Mouse (Mus musculus): ENCODE data around the gene S100a10. TPM values are rescaled to one million over a fixed set of nuclear protein-coding genes. Genes with fewer than 3 reads are reported as not detected.

The S100a10 gene
- polyA plus RNA-seq, 1 experiment from 2014 or later: 194 TPM

GRCm38 (mm10) chr3:93566892-93567291 is 12.0 kb downstream of the S100a10 start:
- no peaks in the 10 kb centered on the region for H3K9me3 ChIP-seq (ENCODE audit: control insufficient read depth, low read length)
- H3K9ac ChIP-seq (ENCODE audit: low read depth, low read length): no peak overlapping the region
- 90% methylated on average over 3 of the region's 3 CpGs for WGBS
- DNase-seq (ENCODE audit: low spot score) (no peak), ATAC-seq (ENCODE audit: low FRiP score) (no peak)
- no peaks in the 10 kb centered on the region for H3K27me3 ChIP-seq (ENCODE audit: control insufficient read depth, insufficient read depth, low read length)
- no peak overlapping the region for H3K4me2 ChIP-seq (replicated peaks; ENCODE audit: low read depth, low read length)
- H3K36me3 ChIP-seq (ENCODE audit: control insufficient read depth, insufficient read depth, low read length): no peaks in the 10 kb centered on the region
- no peak overlapping the region for H3K4me3 ChIP-seq (ENCODE audit: low read depth, low read length)
- H3K27ac ChIP-seq (ENCODE audit: low read depth, low read length): no peak overlapping the region
- no peaks in the 10 kb centered on the region for H3K4me1 ChIP-seq (replicated peaks; ENCODE audit: control insufficient read depth, insufficient read depth, low read length)

GRCm38 (mm10) chr3:93567721-93568120 is 12.8 kb downstream of the S100a10 start:
- H3K4me1 ChIP-seq (replicated peaks; ENCODE audit: control insufficient read depth, insufficient read depth, low read length): no peaks in the 10 kb centered on the region

GRCm38 (mm10) chr3:93568428-93569040 is 13.7 kb downstream of the S100a10 start:
- no peak for ATAC-seq (ENCODE audit: low FRiP score)
- Histone ChIP-seq H3K9ac (ENCODE audit: low read depth, low read length) (no peak overlapping the region), H3K27me3 (ENCODE audit: control insufficient read depth, insufficient read depth, low read length) (no peaks in the 10 kb centered on the region), H3K4me3 (ENCODE audit: low read depth, low read length) (no peak overlapping the region), H3K4me2 (replicated peaks; ENCODE audit: low read depth, low read length) (no peak overlapping the region), H3K4me1 (replicated peaks; ENCODE audit: control insufficient read depth, insufficient read depth, low read length) (no peaks in the 10 kb centered on the region), H3K9me3 (ENCODE audit: control insufficient read depth, low read length) (no peaks in the 10 kb centered on the region), H3K36me3 (ENCODE audit: control insufficient read depth, insufficient read depth, low read length) (no peaks in the 10 kb centered on the region), H3K27ac (ENCODE audit: low read depth, low read length) (no peak overlapping the region)
- 78% methylated on average over 6 of the region's 7 CpGs for WGBS
- no peak for DNase-seq (ENCODE audit: low spot score)

More at GRCm38 (mm10) chr3:93567721-93568120, 12.8 kb downstream of the S100a10 start:
- Histone ChIP-seq H3K4me2 (replicated peaks; ENCODE audit: low read depth, low read length) (no peak overlapping the region), H3K9me3 (ENCODE audit: control insufficient read depth, low read length) (no peaks in the 10 kb centered on the region), H3K27me3 (ENCODE audit: control insufficient read depth, insufficient read depth, low read length) (no peaks in the 10 kb centered on the region), H3K4me3 (ENCODE audit: low read depth, low read length) (no peak overlapping the region), H3K27ac (ENCODE audit: low read depth, low read length) (no peak overlapping the region), H3K36me3 (ENCODE audit: control insufficient read depth, insufficient read depth, low read length) (no peaks in the 10 kb centered on the region), H3K9ac (ENCODE audit: low read depth, low read length) (no peak overlapping the region)
- ATAC-seq (ENCODE audit: low FRiP score): no peak
- no peak for DNase-seq (ENCODE audit: low spot score)
- 91% methylated on average over 6 of the region's 6 CpGs for WGBS

DNA sequence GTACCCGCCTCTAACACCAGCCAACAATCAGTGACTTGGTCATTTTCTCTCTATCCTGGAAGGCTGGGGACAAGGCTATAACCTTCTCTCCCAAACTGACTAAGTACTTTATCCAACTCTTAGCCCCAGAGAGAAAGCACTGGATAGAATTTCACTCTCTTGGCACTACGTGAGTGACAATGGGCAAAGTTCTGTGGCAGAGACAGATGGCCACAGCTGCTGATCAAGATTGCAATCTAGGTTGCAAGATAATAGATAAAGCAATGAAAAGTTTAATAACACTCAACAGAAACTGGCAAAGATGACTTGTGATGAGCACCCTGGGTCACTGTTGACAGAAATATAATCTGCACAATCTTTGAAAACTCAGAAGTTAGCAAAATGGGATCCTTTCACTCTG is 14.2 kb downstream of the S100a10 start:
- no peaks in the 10 kb centered on the region for H3K27me3 ChIP-seq (ENCODE audit: control insufficient read depth, insufficient read depth, low read length)
- H3K9me3 ChIP-seq (ENCODE audit: control insufficient read depth, low read length): no peaks in the 10 kb centered on the region
- DNase-seq (ENCODE audit: low spot score) (no peak), ATAC-seq (ENCODE audit: low FRiP score) (no peak)
- no peak overlapping the region for H3K9ac ChIP-seq (ENCODE audit: low read depth, low read length)
- H3K4me1 ChIP-seq (replicated peaks; ENCODE audit: control insufficient read depth, insufficient read depth, low read length): no peaks in the 10 kb centered on the region
- H3K36me3 ChIP-seq (ENCODE audit: control insufficient read depth, insufficient read depth, low read length): no peaks in the 10 kb centered on the region
- no peak overlapping the region for H3K4me3 ChIP-seq (ENCODE audit: low read depth, low read length)
- 71% methylated on average over 2 of the region's 2 CpGs for whole genome bisulfite sequencing
- H3K27ac ChIP-seq (ENCODE audit: low read depth, low read length): no peak overlapping the region
- H3K4me2 ChIP-seq (replicated peaks; ENCODE audit: low read depth, low read length): no peak overlapping the region

- 72% methylated on average over 5 of the region's 5 CpGs for WGBS
- Histone ChIP-seq H3K4me2 (replicated peaks; ENCODE audit: low read depth, low read length) (no peak overlapping the region), H3K36me3 (ENCODE audit: control insufficient read depth, insufficient read depth, low read length) (no peaks in the 10 kb centered on the region), H3K4me1 (replicated peaks; ENCODE audit: control insufficient read depth, insufficient read depth, low read length) (no peaks in the 10 kb centered on the region), H3K9ac (ENCODE audit: low read depth, low read length) (no peak overlapping the region), H3K27me3 (ENCODE audit: control insufficient read depth, insufficient read depth, low read length) (no peaks in the 10 kb centered on the region), H3K9me3 (ENCODE audit: control insufficient read depth, low read length) (no peaks in the 10 kb centered on the region), H3K4me3 (ENCODE audit: low read depth, low read length) (no peak overlapping the region), H3K27ac (ENCODE audit: low read depth, low read length) (no peak overlapping the region)
- no peak for DNase-seq (ENCODE audit: low spot score)
- no peak for ATAC-seq (ENCODE audit: low FRiP score)
Measured at GRCm38 (mm10) chr3:93572058-93572791, 17.3 kb downstream of the S100a10 start.

GRCm38 (mm10) chr3:93579317-93580038 is 24.6 kb downstream of the S100a10 start:
- Histone ChIP-seq H3K9me3 (ENCODE audit: control insufficient read depth, low read length) (no peaks in the 10 kb centered on the region), H3K4me1 (replicated peaks; ENCODE audit: control insufficient read depth, insufficient read depth, low read length) (no peaks in the 10 kb centered on the region), H3K9ac (ENCODE audit: low read depth, low read length) (no peak overlapping the region), H3K4me2 (replicated peaks; ENCODE audit: low read depth, low read length) (no peak overlapping the region), H3K36me3 (ENCODE audit: control insufficient read depth, insufficient read depth, low read length) (no peaks in the 10 kb centered on the region), H3K27ac (ENCODE audit: low read depth, low read length) (no peak overlapping the region), H3K4me3 (ENCODE audit: low read depth, low read length) (no peak overlapping the region), H3K27me3 (ENCODE audit: control insufficient read depth, insufficient read depth, low read length) (no peaks in the 10 kb centered on the region)
- 78% methylated on average over 6 of the region's 6 CpGs for WGBS
- no peak for DNase-seq (ENCODE audit: low spot score)
- ATAC-seq (ENCODE audit: low FRiP score): no peak

- H3K27ac ChIP-seq (ENCODE audit: low read depth, low read length): no peak overlapping the region
- H3K4me1 ChIP-seq (replicated peaks; ENCODE audit: control insufficient read depth, insufficient read depth, low read length): no peaks in the 10 kb centered on the region
- WGBS: 94% methylated on average over 2 of the region's 2 CpGs
- ATAC-seq (ENCODE audit: low FRiP score) (no peak), DNase-seq (ENCODE audit: low spot score) (no peak)
- H3K4me2 ChIP-seq (replicated peaks; ENCODE audit: low read depth, low read length): no peak overlapping the region
- no peaks in the 10 kb centered on the region for H3K9me3 ChIP-seq (ENCODE audit: control insufficient read depth, low read length)
- no peaks in the 10 kb centered on the region for H3K36me3 ChIP-seq (ENCODE audit: control insufficient read depth, insufficient read depth, low read length)
- no peaks in the 10 kb centered on the region for H3K27me3 ChIP-seq (ENCODE audit: control insufficient read depth, insufficient read depth, low read length)
- no peak overlapping the region for H3K9ac ChIP-seq (ENCODE audit: low read depth, low read length)
- no peak overlapping the region for H3K4me3 ChIP-seq (ENCODE audit: low read depth, low read length)
Measured at GRCm38 (mm10) chr3:93580039-93580403, 25.1 kb downstream of the S100a10 start.

DNA sequence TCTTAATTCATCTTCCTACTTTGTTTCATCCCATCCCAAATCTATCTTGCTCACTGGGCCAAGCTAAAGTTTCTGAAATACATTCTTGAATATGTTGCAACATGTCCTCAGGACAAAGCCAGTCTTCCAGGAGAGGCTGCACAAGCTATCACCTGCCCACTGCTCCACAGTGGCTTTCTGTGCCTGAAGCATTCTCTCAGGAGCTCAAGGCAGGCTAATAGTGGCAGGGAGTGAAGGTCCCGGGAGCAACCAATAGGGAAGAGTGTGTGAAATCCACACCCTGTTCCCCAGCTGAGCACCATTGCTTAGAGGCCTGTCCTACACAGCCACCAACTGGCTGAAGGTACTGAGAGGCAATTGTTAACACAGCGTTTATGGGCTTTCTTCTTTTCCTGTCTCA is 26.1 kb downstream of the S100a10 start:
- Histone ChIP-seq H3K4me1 (replicated peaks; ENCODE audit: control insufficient read depth, insufficient read depth, low read length) (no peaks in the 10 kb centered on the region), H3K9ac (ENCODE audit: low read depth, low read length) (no peak overlapping the region), H3K27ac (ENCODE audit: low read depth, low read length) (no peak overlapping the region), H3K4me3 (ENCODE audit: low read depth, low read length) (no peak overlapping the region), H3K27me3 (ENCODE audit: control insufficient read depth, insufficient read depth, low read length) (no peaks in the 10 kb centered on the region), H3K36me3 (ENCODE audit: control insufficient read depth, insufficient read depth, low read length) (no peaks in the 10 kb centered on the region), H3K4me2 (replicated peaks; ENCODE audit: low read depth, low read length) (no peak overlapping the region), H3K9me3 (ENCODE audit: control insufficient read depth, low read length) (no peaks in the 10 kb centered on the region)
- no peak for DNase-seq (ENCODE audit: low spot score)
- 51% methylated on average over 2 of the region's 2 CpGs for WGBS
- no peak for ATAC-seq (ENCODE audit: low FRiP score)
